Mouse (Mus musculus): ENCODE data around the gene Med12l.

- TF ChIP-seq POLR2A (IDR thresholded peaks at IDR 0.05; ENCODE audit: insufficient read depth, low read depth, low read length) (no peak), EP300 (IDR thresholded peaks at IDR 0.05; ENCODE audit: insufficient read depth, low read depth, low read length) (no peak)
Observed at GRCm38 (mm10) chr3:59104462-59104861, 98.8 kb downstream of the Med12l start.

Measured in heart, adult 2 months (tissue).